Mouse (Mus musculus): Measurements from ENCODE around the gene Wfdc18. TPM values are rescaled to one million over a fixed set of nuclear protein-coding genes. Genes with fewer than 3 reads are reported as not detected.

Wfdc18 gene
- total RNA-seq, 2 experiments from 2014 or later = 0.74 TPM; not detected in 1

- intact Hi-C loops (cut with DNase I) = no loop called here
- no peak for DNase-seq
Measured at GRCm38 (mm10) chr11:83741841-83742240, 33.0 kb downstream of the Wfdc18 start.

DNA sequence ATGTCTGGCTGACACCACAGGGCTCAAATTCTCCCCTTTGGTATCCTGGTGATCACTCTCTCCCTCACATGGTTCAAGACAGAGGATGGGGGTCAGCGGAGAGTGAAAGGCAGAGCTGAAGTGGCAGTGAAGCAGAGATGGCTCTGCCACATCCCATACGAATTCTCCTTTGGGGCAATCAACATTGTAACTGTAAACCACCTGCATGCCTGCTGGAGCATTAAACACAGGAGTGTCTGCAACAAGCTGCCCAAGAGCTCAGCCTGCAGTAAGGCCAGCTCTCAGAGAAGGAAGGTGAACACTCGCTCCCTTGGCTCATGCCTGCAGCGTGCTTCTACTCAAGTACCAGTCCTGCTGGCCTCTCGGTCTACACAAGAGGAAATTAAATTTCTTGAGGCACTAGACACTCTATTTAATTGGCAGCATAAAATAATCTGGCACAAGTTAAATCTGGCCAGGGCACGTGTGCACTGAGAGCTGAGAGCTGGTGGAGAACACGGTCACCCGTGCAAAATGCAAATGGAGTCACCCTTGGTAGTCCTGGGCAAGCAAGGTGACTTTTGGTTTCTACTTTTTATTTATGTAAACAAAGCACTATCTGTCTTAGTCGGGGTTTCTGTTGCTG is 34.0 kb downstream of the Wfdc18 start:
- intact Hi-C loops (cut with DNase I) = no loop called here
- no peak for DNase-seq

DNA sequence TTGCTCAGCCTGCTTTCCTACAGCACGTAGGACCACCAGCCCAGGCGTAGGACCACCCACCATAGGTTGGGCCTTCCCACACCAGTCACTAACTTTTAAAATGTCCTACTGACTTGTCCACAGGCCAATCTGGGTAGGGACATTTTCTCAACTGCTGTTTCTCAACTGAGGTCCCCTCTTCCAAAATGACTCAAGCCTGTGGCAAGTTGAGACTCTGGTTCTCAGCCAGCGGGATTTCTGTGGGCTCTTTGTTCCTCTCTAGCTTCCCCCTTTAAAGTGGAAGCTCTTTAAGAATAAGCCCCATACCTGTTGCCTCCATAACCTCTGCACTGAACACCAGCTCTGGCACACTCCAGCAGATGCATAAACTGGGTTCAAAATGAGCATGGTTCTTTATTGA is 34.7 kb downstream of the Wfdc18 start:
- no peak for DNase-seq
- intact Hi-C loops (cut with DNase I) = no loop called here

DNA sequence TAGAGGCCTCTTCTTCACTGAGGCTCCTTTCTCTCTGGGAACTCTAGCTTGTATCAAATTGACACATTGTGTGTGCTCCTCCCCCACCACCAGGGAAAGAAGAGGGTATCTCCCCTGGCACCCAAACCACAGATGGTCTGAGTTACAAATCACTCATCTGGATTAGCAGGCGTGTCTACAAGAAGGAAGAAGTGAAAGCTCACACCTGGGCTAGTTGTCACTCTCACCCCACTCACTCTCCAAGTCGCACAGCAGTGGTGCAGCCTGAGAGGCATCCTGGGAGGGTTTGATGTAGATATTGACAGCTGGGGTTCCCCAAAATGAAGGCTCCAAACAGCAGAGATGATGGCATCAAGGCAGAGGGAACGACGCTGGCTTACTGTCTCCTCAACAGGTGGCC is 37.3 kb downstream of the Wfdc18 start:
- no peak for DNase-seq
- intact Hi-C loops (cut with DNase I) = no loop called here

- intact Hi-C loops (cut with DNase I) = no loop called here
- no peak for DNase-seq
Measured at GRCm38 (mm10) chr11:83746681-83747080, 37.9 kb downstream of the Wfdc18 start, which contains the start of gene Wfdc21. Gene Wfdc21 (plus strand): TSS chr11:83746940.

DNA sequence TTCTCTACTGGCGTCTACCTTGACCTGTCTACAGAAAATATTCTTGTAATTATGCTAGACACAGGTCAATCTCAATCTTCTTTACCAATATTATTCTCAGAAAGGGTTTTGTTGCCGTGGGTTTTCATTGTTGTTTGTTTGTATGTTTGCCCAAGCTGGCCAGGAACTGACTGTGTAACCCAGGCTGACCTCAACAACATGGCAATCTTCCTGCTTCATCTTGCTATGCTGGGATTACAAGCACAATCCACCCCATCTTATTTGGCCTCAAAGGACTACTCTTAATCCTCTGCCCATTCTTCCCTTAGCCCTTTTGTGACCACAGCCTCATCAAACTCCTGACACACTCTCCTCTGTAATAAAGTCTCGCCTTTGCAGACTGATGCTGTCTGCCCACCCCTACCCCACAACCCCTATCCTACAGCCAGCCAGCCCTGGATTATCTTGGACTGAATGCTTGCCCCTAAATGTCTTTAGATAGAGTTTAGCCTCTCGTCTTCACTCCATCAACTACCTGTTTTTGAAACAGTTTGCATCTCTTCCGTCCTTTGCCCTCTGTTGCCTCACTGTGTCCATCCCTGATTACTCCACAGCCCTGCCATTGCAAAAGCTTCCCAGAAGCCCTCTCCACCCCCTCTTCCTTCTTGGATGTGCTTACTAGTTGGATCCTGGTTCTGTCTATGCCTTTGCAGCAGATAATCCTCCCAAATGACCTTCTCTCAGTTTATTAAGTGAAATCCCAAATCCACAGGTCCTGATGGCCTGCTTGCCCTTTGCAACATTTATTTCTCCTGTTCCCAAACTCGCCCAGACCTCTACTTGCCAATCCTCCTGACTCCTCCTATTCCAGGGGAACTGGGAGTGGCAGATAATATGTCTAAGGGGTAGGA is 38.8 kb downstream of the Wfdc18 start:
- DNase-seq = no peak
- intact Hi-C loops (cut with DNase I) = no loop called here

DNA sequence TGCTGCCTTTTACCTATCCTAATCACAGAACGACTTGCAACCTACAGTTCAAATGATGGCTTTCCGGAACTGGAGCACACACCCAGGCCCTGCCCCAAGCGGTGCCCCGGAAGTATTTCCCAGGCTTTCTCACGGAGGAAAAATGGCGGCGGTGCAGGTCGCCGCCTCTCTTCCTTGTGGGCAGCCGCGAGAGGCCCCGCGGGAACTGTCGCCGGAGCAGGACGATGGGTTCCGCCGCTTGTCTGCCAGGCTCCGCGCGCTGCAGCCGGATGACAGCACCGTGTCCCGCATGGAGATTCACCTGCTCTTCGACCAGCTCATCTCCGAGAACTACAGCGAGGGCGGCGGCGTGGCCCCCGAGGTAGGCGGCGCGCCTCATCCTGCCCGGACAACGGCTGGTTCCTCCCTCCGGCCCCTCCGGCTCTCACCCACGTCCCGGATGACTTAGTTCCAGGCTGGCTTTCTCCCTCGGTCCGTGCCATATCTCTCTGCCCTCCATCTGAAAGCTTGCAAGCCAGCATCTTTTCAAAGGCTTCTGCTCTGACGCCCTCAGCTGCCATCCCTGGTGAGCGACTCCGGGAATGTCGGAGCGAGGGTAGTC is 44.9 kb downstream of the Wfdc18 start, which contains the start of gene Heatr6:
Gene Heatr6, plus strand, starts transcription at position 116 of the 601 bp plus-strand sequence.
- intact Hi-C loops (cut with DNase I) = no loop called here

DNA sequence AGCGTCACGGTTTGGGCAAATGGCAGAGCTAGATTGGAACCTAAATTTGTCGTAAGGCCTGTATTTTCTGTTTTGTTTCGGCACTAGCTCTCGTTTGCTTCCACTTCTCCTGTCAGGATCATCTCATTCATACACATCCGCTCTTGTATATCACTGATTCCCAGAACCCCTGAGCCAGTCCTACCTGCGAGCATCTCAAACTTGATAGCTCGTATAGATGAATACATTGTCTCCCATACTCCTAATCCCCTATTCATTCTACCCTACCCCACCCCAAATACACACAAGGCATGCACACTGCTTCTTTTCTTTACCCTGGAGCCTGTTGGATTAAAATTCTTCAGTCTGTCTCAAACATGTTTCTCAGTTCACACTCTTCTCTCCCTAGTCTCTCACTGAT is 45.4 kb downstream of the Wfdc18 start:
- no peak for DNase-seq
- intact Hi-C loops (cut with DNase I) = no loop called here

More for the DNA sequence above, 44.9 kb downstream of the Wfdc18 start, which contains the start of gene Heatr6:
- DNase-seq = peak; percentile 92 to 95

Other genes starting within 250 kb of the Wfdc18 start
- 1 to 10 TPM; 7.4 to 8.4 TPM for gene Mmp28, start 245.9 kb upstream of the Wfdc18 start, total RNA-seq (2021)
- gene Taf15, start 235.9 kb upstream of the Wfdc18 start, total RNA-seq (2021) = 10 to 100 TPM; 39.8 to 46.3 TPM
- not detected for gene Heatr9, start 186.8 kb upstream of the Wfdc18 start, total RNA-seq (2021)
- not detected for gene Ccl5, start 178.5 kb upstream of the Wfdc18 start, total RNA-seq (2021)
- 1 to 10 TPM; 2.9 to 5.3 TPM for gene Ccl9, start 130.4 kb upstream of the Wfdc18 start, total RNA-seq (2021)
- gene Ccl6, start 115.9 kb upstream of the Wfdc18 start, total RNA-seq (2021) = 1 to 10 TPM; 3.0 to 4.5 TPM
- not detected for gene Rpl9-ps1, start 63.4 kb upstream of the Wfdc18 start, total RNA-seq (2021)
- under 1 TPM in 1 of 2 experiments, not detected in 1; 0.35 TPM for gene Ccl3, start 59.7 kb upstream of the Wfdc18 start, total RNA-seq (2021)
- not detected for gene Ccl4, start 46.4 kb upstream of the Wfdc18 start, total RNA-seq (2021)
- gene Wfdc17, start 5.0 kb upstream of the Wfdc18 start, total RNA-seq (2021) = 1 to 10 TPM in 1 of 2 experiments, under 1 TPM in 1; 0.91 to 1.1 TPM
- gene Wfdc21, start 37.9 kb downstream of the Wfdc18 start, total RNA-seq (2021) = not detected
- gene Heatr6, start 44.7 kb downstream of the Wfdc18 start, total RNA-seq (2021) = 1 to 10 TPM; 8.0 to 8.2 TPM
- not detected for gene Hnf1b, start 141.0 kb downstream of the Wfdc18 start, total RNA-seq (2021)
- 10 to 100 TPM; 12.3 to 12.4 TPM for gene Ddx52, start 233.0 kb downstream of the Wfdc18 start, total RNA-seq (2021)